Mouse (Mus musculus) stomach, postnatal 0 days (tissue): ENCODE data around the gene Mdm1. TPM values are rescaled to one million over a fixed set of nuclear protein-coding genes. Genes with fewer than 3 reads are reported as not detected.

Source experiments
- ATAC-seq: fragments of 200-750 bp; cut with Nextera tagmentation; 2 replicates; pipeline ENCODE4 v1.8.0; 2017; ENCODE audit not compliant: low FRiP score, low TSS enrichment
- DNase-seq: peaks from one replicate; pipeline ENCODE4 v3.0.0-alpha.2; 2016; ENCODE audit warnings: low spot score
- H3K27ac ChIP-seq: fragments of 300-500 bp; sonication (generic); replicated peaks from 2 replicates; pipeline ENCODE4 v1.5.1; 2014; ENCODE audit warnings: mild to moderate bottlenecking, control low read depth
- H3K27me3 ChIP-seq: fragments of 300-500 bp; sonication (generic); 2 replicates; pipeline ENCODE4 v1.6.1; 2014; ENCODE audit warnings: low read length; ENCODE audit not compliant: control insufficient read depth, insufficient read depth
- H3K36me3 ChIP-seq: fragments of 300-500 bp; sonication (generic); 2 replicates; pipeline ENCODE4 v1.6.1; 2014; ENCODE audit warnings: low read length, mixed read lengths; ENCODE audit not compliant: control insufficient read depth, insufficient read depth
- H3K4me1 ChIP-seq: fragments of 300-500 bp; sonication (generic); replicated peaks from 2 replicates; pipeline ENCODE4 v1.6.1; 2014; ENCODE audit warnings: antibody characterized with exemption; ENCODE audit not compliant: control insufficient read depth, insufficient read depth
- H3K4me2 ChIP-seq: fragments of 300-500 bp; sonication (generic); replicated peaks from 2 replicates; pipeline ENCODE4 v1.6.1; 2014; ENCODE audit warnings: low read depth, mild to moderate bottlenecking, control low read depth, moderate library complexity
- H3K4me3 ChIP-seq: fragments of 300-500 bp; sonication (generic); 2 replicates; pipeline ENCODE4 v1.5.1; 2014; ENCODE audit warnings: low read depth, low read length, control low read depth
- H3K9ac ChIP-seq: fragments of 300-500 bp; sonication (generic); 2 replicates; pipeline ENCODE4 v1.6.1; 2014; ENCODE audit warnings: mild to moderate bottlenecking, low read length, control low read depth, mixed read lengths
- H3K9me3 ChIP-seq: fragments of 300-500 bp; sonication (generic); 2 replicates; pipeline ENCODE4 v1.6.1; 2016; ENCODE audit warnings: low read length; ENCODE audit not compliant: control insufficient read depth
- CTCF ChIP-seq: IDR thresholded peaks from 2 replicates; pipeline ENCODE4 v1.5.1; 2016; ENCODE audit warnings: antibody characterized with exemption, low read depth, mild to moderate bottlenecking, moderate library complexity
- EP300 ChIP-seq: optimal IDR thresholded peaks from 2 replicates; pipeline ENCODE3; 2016; ENCODE audit warnings: antibody characterized with exemption
- WGBS: fragments of 180-500 bp; shearing (Covaris S2); extraction: QIAGEN DNeasy Blood & Tissue Kit; methylation state at CpG from one replicate; pipeline ENCODE4 v1.1.7; 2014; 5-methylcytosine and 5-hydroxymethylcytosine counted together
- polyA plus RNA-seq: library from polyadenylated mRNA; unstranded; fragments of >200 nt; fragmentation: Nextera tagmentation; extraction: Ambion mirVana; gene quantifications from 2 replicates; pipeline ENCODE4 v1.2.1, GENCODE M21; 2015

Gene Mdm1
- polyA plus RNA-seq, 1 experiment from 2014 or later = 4.5 TPM

GRCm38 (mm10) chr10:118110921-118111301 is 30.7 kb upstream of the Mdm1 start:
- Histone ChIP-seq H3K9ac (no peak overlapping the region), H3K27me3 (no peaks in the 10 kb centered on the region), H3K36me3 (no peaks in the 10 kb centered on the region), H3K4me2 (no peak overlapping the region), H3K27ac (no peak overlapping the region), H3K4me1 (no peaks in the 10 kb centered on the region), H3K4me3 (no peak overlapping the region), H3K9me3 (no peaks in the 10 kb centered on the region)
- 51% methylated on average over 7 of the region's 7 CpGs for WGBS
- ATAC-seq (no peak), DNase-seq (no peak)
- TF ChIP-seq EP300 (no peak), CTCF (no peak)

DNA sequence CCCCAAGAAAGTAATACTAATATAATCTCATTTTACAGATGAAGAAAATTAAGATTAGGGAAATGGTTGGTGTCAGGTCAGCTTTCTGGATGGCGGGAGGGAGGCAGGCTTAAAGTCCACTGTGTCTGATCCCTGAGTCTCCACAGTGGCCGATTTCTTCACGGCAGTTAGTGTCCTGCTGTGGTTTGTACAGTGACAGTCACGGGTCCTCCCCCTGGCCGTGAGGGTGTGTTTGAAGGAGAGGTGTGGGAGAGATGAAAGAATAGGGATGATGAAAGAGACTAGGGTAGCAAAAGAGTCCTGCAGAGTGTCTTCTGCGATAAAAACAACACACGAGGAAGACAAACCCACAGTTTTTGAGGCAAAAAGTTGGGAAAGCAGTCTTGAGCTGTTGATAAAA is 30.0 kb upstream of the Mdm1 start:
- H3K27ac ChIP-seq = no peak overlapping the region
- no peaks in the 10 kb centered on the region for H3K4me1 ChIP-seq
- H3K9ac ChIP-seq = no peak overlapping the region
- no peaks in the 10 kb centered on the region for H3K9me3 ChIP-seq
- no peak overlapping the region for H3K4me2 ChIP-seq
- no peak for ATAC-seq
- no peak overlapping the region for H3K4me3 ChIP-seq
- WGBS = 31% methylated on average over 7 of the region's 7 CpGs
- no peak for DNase-seq
- H3K27me3 ChIP-seq = no peaks in the 10 kb centered on the region
- H3K36me3 ChIP-seq = no peaks in the 10 kb centered on the region
- TF ChIP-seq CTCF (no peak), EP300 (no peak)

- no peaks in the 10 kb centered on the region for H3K9me3 ChIP-seq
- no peak overlapping the region for H3K4me3 ChIP-seq
- H3K4me2 ChIP-seq = no peak overlapping the region
- DNase-seq (no peak), ATAC-seq (no peak)
- H3K9ac ChIP-seq = no peak overlapping the region
- no peaks in the 10 kb centered on the region for H3K27me3 ChIP-seq
- TF ChIP-seq EP300 (no peak), CTCF (no peak)
- H3K27ac ChIP-seq = no peak overlapping the region
- H3K36me3 ChIP-seq = no peaks in the 10 kb centered on the region
- no peaks in the 10 kb centered on the region for H3K4me1 ChIP-seq
- WGBS = 56% methylated on average over 11 of the region's 11 CpGs
These were observed 29.2 kb upstream of the Mdm1 start for GRCm38 (mm10) chr10:118112294-118112893.

DNA sequence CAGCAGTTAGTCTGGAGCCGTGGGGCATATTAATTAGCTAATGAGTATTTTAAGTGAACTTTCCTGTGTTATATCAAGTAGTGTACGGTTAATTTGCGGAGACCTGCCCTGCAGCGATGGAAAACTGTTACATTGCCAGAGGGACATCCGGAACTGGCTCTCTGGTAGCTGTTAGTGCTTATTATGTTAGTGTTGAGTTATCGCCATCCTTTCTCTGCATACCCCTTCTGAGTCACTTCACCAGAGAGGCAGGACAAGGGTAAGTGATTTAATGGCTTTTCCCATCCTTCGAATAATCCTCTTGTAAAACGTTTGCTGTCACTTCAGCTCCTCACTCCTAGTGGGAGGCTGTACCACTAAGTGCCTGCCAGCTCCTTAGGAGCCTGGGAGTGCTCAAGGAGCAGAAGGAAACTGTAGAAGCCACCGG is 28.3 kb upstream of the Mdm1 start:
- no peaks in the 10 kb centered on the region for H3K9me3 ChIP-seq
- TF ChIP-seq CTCF (no peak), EP300 (no peak)
- H3K27ac ChIP-seq = no peak overlapping the region
- WGBS = 57% methylated on average over 9 of the region's 9 CpGs
- no peak overlapping the region for H3K4me3 ChIP-seq
- H3K4me1 ChIP-seq = no peaks in the 10 kb centered on the region
- ATAC-seq = no peak
- no peak for DNase-seq
- no peaks in the 10 kb centered on the region for H3K27me3 ChIP-seq
- H3K36me3 ChIP-seq = no peaks in the 10 kb centered on the region
- no peak overlapping the region for H3K4me2 ChIP-seq
- H3K9ac ChIP-seq = no peak overlapping the region

DNA sequence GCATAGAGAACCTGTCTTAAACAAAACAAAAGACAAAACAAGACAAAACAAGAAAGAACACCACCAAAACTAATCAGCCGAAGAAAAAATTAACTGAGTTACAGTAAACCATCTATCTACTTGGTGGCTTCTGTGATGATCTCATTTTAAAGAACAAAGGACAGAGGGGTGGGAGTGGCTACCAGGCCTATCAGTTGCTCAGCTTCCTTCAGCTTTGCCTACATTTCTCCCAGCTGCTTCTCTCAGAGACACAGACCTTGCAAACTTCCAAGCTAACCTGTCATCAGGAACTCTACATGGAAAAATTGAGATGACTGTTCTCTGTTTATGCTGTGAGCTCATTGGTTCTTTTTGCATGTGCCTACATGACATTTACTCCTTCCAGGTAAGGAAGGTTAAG is 27.3 kb upstream of the Mdm1 start:
- Histone ChIP-seq H3K4me2 (no peak overlapping the region), H3K27me3 (no peaks in the 10 kb centered on the region), H3K4me1 (no peaks in the 10 kb centered on the region), H3K4me3 (no peak overlapping the region), H3K36me3 (no peaks in the 10 kb centered on the region), H3K27ac (no peak overlapping the region), H3K9me3 (no peaks in the 10 kb centered on the region), H3K9ac (no peak overlapping the region)
- WGBS = 97% methylated on average over 1 of the region's 1 CpGs
- TF ChIP-seq EP300 (no peak), CTCF (no peak)
- DNase-seq (no peak), ATAC-seq (no peak)

DNA sequence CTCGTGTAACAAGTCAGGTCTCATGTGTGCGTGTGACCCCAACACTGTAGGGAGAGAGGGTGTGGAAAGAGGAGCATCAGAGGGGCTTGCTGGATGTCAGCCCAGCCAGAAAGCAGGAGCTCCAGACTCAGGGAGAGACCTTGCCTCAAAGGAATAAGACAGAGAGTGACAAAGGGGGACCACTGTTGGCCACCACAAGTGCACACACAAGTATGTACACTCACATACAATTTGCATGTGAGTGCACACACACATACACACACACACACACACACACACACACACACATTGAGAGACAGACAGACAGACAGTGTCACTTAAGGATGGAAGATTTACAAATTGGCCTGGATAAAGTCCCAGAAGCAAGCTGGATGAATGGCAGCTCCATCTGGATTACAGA is 25.2 kb upstream of the Mdm1 start:
- Histone ChIP-seq H3K9ac (no peak overlapping the region), H3K27ac (no peak overlapping the region), H3K36me3 (no peaks in the 10 kb centered on the region), H3K4me3 (no peak overlapping the region), H3K27me3 (no peaks in the 10 kb centered on the region), H3K4me1 (0 out of 2 replicates have a peak, but pooled peaks cover under 1% of the 10 kb centered on the region), H3K4me2 (no peak overlapping the region), H3K9me3 (no peaks in the 10 kb centered on the region)
- 96% methylated on average over 2 of the region's 2 CpGs for WGBS
- no peak for TF ChIP-seq CTCF
- TF ChIP-seq EP300 = no peak
- DNase-seq = no peak
- ATAC-seq = no peak
